Mouse (Mus musculus): ENCODE measurements around the gene Olfr444. TPM values are rescaled to one million over a fixed set of nuclear protein-coding genes. Genes with fewer than 3 reads are reported as not detected.

Olfr444 gene
- polyA plus RNA-seq, 1 experiment: not detected

DNA sequence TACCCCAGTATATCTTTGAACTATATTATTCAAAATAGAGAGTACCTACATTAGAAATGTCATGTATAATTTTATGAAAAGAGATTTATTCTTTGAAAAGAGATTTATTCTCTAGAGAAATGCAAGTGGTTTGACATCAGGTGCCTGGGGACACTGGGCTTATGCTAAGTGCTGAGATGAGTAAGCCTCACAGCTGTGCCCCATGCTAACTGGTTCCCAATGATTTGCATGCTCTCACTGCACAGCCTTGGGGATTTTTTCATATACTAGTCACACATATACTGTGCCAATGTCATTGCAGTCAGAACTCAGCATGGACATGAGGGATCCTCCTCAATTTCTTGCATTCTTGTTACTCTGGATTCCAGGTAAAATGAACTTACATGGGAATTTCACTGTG, 31.5 kb downstream of the Olfr444 start:
- no peak overlapping the region for H3K4me3 ChIP-seq
- H3ac ChIP-seq (ENCODE audit: control insufficient read depth, insufficient read length): no peak overlapping the region
- no peaks in the 10 kb centered on the region for H3K27me3 ChIP-seq (ENCODE audit: control insufficient read depth, insufficient read depth, insufficient read length)
- no peaks in the 10 kb centered on the region for H3K79me2 ChIP-seq (ENCODE audit: control insufficient read depth, insufficient read depth)
- no peaks in the 10 kb centered on the region for H3K36me3 ChIP-seq (ENCODE audit: control insufficient read depth, insufficient read depth)
- no peak overlapping the region for H3K4me2 ChIP-seq (ENCODE audit: low read depth)
- no peak for TF ChIP-seq MAX (IDR thresholded peaks at IDR 0.05; ENCODE audit: low read depth)
- TF ChIP-seq TCF3 (IDR thresholded peaks at IDR 0.05; ENCODE audit: insufficient read length, low read depth): no peak
- no peak for TF ChIP-seq USF1 (IDR thresholded peaks at IDR 0.05; ENCODE audit: low read depth)
- no peak for TF ChIP-seq MYOG (IDR thresholded peaks at IDR 0.05; ENCODE audit: control insufficient read depth in 1 of 3, insufficient read depth in 1 of 3, insufficient read length in 2 of 3, low read depth in 2 of 3)
- TF ChIP-seq TCF12 (IDR thresholded peaks at IDR 0.05; ENCODE audit: insufficient read depth, poor library complexity, severe bottlenecking): no peak
- TF ChIP-seq POLR2AphosphoS2 (IDR thresholded peaks at IDR 0.05; ENCODE audit: insufficient read length, low read depth): no peak
- no peak for TF ChIP-seq E2F4 (IDR thresholded peaks at IDR 0.05; ENCODE audit: insufficient read depth)
- no peak for TF ChIP-seq POLR2A (IDR thresholded peaks at IDR 0.05; ENCODE audit: insufficient read length, low read depth)
- no peak for TF ChIP-seq SRF (IDR thresholded peaks at IDR 0.05; ENCODE audit: control insufficient read depth, insufficient read length, low read depth)

Other genes with a start within 250 kb of the Olfr444 start
- 15.9 TPM for gene Tcaf1, start 239.0 kb upstream of the Olfr444 start, polyA plus RNA-seq (2012; fragmentation: generic; extraction: Trizol)
- gene Olfr453, start 209.7 kb upstream of the Olfr444 start, polyA plus RNA-seq (2012; fragmentation: generic; extraction: Trizol): not detected
- not detected for gene Olfr38, start 192.7 kb upstream of the Olfr444 start, polyA plus RNA-seq (2012; fragmentation: generic; extraction: Trizol)
- not detected for gene Olfr452, start 164.0 kb upstream of the Olfr444 start, polyA plus RNA-seq (2012; fragmentation: generic; extraction: Trizol)
- gene Olfr450, start 137.1 kb upstream of the Olfr444 start, polyA plus RNA-seq (2012; fragmentation: generic; extraction: Trizol): not detected
- gene Olfr449, start 114.7 kb upstream of the Olfr444 start, polyA plus RNA-seq (2012; fragmentation: generic; extraction: Trizol): not detected
- not detected for gene Olfr448, start 58.6 kb upstream of the Olfr444 start, polyA plus RNA-seq (2012; fragmentation: generic; extraction: Trizol)
- gene Olfr447, start 40.2 kb upstream of the Olfr444 start, polyA plus RNA-seq (2012; fragmentation: generic; extraction: Trizol): not detected
- gene Olfr446, start 27.7 kb upstream of the Olfr444 start, polyA plus RNA-seq (2012; fragmentation: generic; extraction: Trizol): not detected
- not detected for gene Olfr441, start 157.3 kb downstream of the Olfr444 start, polyA plus RNA-seq (2012; fragmentation: generic; extraction: Trizol)
- not detected for gene Olfr237-ps1, start 197.5 kb downstream of the Olfr444 start, polyA plus RNA-seq (2012; fragmentation: generic; extraction: Trizol)
- gene Olfr437, start 214.2 kb downstream of the Olfr444 start, polyA plus RNA-seq (2012; fragmentation: generic; extraction: Trizol): not detected
- gene Olfr13, start 223.1 kb downstream of the Olfr444 start, polyA plus RNA-seq (2012; fragmentation: generic; extraction: Trizol): not detected
- gene Olfr435, start 248.1 kb downstream of the Olfr444 start, polyA plus RNA-seq (2012; fragmentation: generic; extraction: Trizol): not detected